Mouse (Mus musculus) erythroblast, embryonic 14.5 days (primary cell): ENCODE data around the gene Hist2h2ab.

Experiments used
- GATA1 ChIP-seq: IDR thresholded peaks from 2 replicates; pipeline ENCODE4 v1.6.1; 2012; ENCODE audit warnings: low read length, inconsistent platforms, mixed read lengths
- TAL1 ChIP-seq: IDR thresholded peaks from 3 replicates; pipeline ENCODE4 v1.6.1; 2012; ENCODE audit warnings: low read length, inconsistent platforms, mixed read lengths

- no peak for TF ChIP-seq GATA1
- no peak for TF ChIP-seq TAL1
Observed at GRCm38 (mm10) chr3:96255926-96256593, 36.4 kb downstream of the Hist2h2ab start.
